Mouse (Mus musculus) embryonic facial prominence, embryonic 11.5 days (tissue): ENCODE results near the gene Il18rap. TPM values are rescaled to one million over a fixed set of nuclear protein-coding genes. Genes with fewer than 3 reads are reported as not detected.

ENCODE experiments used
- ATAC-seq: fragments of 200-750 bp; cut with Nextera tagmentation; replicated peaks from 2 replicates; pipeline ENCODE4 v1.8.0; 2017; ENCODE audit warnings: low read depth; ENCODE audit not compliant: insufficient number of reproducible peaks, low FRiP score, low TSS enrichment
- DNase-seq: peaks from one replicate; pipeline ENCODE4 v3.0.0-alpha.2; 2015; ENCODE audit warnings: low spot score
- H3K27ac ChIP-seq: fragments of 300-500 bp; sonication (generic); replicated peaks from 2 replicates; pipeline ENCODE4 v1.5.1; 2014; ENCODE audit warnings: mild to moderate bottlenecking, low read depth, low read length, control low read depth
- H3K27me3 ChIP-seq: fragments of 300-500 bp; sonication (generic); 2 replicates; pipeline ENCODE4 v1.6.1; 2014; ENCODE audit warnings: mild to moderate bottlenecking, low read length, moderate library complexity, mixed read lengths; ENCODE audit not compliant: control insufficient read depth, insufficient read depth
- H3K36me3 ChIP-seq: fragments of 300-500 bp; sonication (generic); replicated peaks from 2 replicates; pipeline ENCODE4 v1.6.1; 2014; ENCODE audit warnings: low read depth, mild to moderate bottlenecking, low read length, moderate library complexity, mixed read lengths; ENCODE audit not compliant: control insufficient read depth, insufficient read depth
- H3K4me1 ChIP-seq: fragments of 300-500 bp; sonication (generic); 2 replicates; pipeline ENCODE4 v1.6.1; 2014; ENCODE audit warnings: low read length, mixed read lengths; ENCODE audit not compliant: control insufficient read depth, insufficient read depth
- H3K4me2 ChIP-seq: fragments of 300-500 bp; sonication (generic); 2 replicates; pipeline ENCODE4 v1.6.1; 2014; ENCODE audit warnings: low read depth, mild to moderate bottlenecking, control low read depth, low read length, moderate library complexity
- H3K4me3 ChIP-seq: fragments of 300-500 bp; sonication (generic); 2 replicates; pipeline ENCODE4 v1.5.1; 2014; ENCODE audit warnings: low read depth, low read length, control low read depth
- H3K9ac ChIP-seq: fragments of 300-500 bp; sonication (generic); replicated peaks from 2 replicates; pipeline ENCODE4 v1.6.1; 2014; ENCODE audit warnings: mild to moderate bottlenecking, control low read depth, low read length
- H3K9me3 ChIP-seq: fragments of 300-500 bp; sonication (generic); replicated peaks from 2 replicates; pipeline ENCODE4 v1.6.1; 2016; ENCODE audit warnings: mild to moderate bottlenecking, low read length, inconsistent platforms, mixed read lengths; ENCODE audit not compliant: control insufficient read depth
- WGBS: fragments of 180-500 bp; shearing (Covaris S2); extraction: QIAGEN DNeasy Blood & Tissue Kit; methylation state at CpG from one replicate; pipeline ENCODE4 v1.1.7; 2014; 5-methylcytosine and 5-hydroxymethylcytosine counted together
- polyA plus RNA-seq: library from polyadenylated mRNA; unstranded; fragments of >200 nt; fragmentation: Nextera tagmentation; extraction: Ambion mirVana; gene quantifications from 2 replicates; pipeline ENCODE4 v1.2.1, GENCODE M21; 2014

Il18rap gene
- polyA plus RNA-seq, 1 experiment from 2014 or later: 0.14 TPM

DNA sequence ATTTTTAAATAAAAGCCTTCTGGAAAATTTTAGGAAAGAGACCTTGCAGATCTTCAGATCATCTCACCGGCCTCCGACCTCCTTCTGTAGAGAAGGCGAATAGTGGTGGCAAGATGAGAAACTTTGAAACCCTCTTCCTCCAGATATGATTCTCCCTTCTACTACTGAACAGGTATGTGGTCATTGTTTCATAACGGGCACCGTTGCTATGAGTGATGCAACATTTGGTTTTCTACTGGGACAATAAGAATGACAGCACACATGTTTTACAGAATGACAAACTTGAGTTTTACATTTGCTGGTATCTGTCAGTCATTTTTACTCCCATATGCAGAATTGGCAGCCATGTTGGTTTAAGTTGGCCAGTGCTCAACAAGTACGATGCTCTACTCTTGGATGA, 1.2 kb downstream of the Il18rap start:
- no peak for ATAC-seq
- Histone ChIP-seq H3K27me3 (no peaks in the 10 kb centered on the region), H3K9ac (no peak overlapping the region), H3K4me2 (no peak overlapping the region), H3K36me3 (no peaks in the 10 kb centered on the region), H3K4me1 (no peaks in the 10 kb centered on the region), H3K27ac (no peak overlapping the region), H3K4me3 (no peak overlapping the region), H3K9me3 (no peaks in the 10 kb centered on the region)
- WGBS: 96% methylated on average over 6 of the region's 6 CpGs
- no peak for DNase-seq

DNA sequence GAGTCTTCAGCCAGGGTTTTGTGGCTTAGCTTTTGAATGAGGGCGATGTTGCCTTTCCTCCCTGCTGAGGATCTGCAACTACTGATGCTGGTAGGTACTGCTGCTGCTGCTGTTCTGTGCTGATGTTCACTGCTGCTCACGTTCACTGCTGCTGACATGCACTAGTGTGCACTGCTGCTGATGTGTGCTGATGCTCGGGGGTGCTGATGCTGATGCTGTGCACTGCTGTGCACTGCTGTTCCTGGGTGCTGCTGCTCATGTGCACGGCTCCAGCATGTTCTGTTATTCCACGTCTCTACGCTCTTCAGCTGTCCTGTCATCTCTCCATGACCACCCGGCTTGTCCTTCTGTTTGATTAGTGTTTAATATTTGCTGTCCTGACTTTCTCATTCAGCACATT, 7.8 kb downstream of the Il18rap start:
- no peak overlapping the region for H3K4me2 ChIP-seq
- H3K27ac ChIP-seq: no peak overlapping the region
- no peak for DNase-seq
- 84% methylated on average over 7 of the region's 7 CpGs for WGBS
- H3K36me3 ChIP-seq: no peaks in the 10 kb centered on the region
- no peaks in the 10 kb centered on the region for H3K9me3 ChIP-seq
- no peaks in the 10 kb centered on the region for H3K27me3 ChIP-seq
- no peak overlapping the region for H3K9ac ChIP-seq
- ATAC-seq: no peak
- H3K4me1 ChIP-seq: no peaks in the 10 kb centered on the region
- H3K4me3 ChIP-seq: no peak overlapping the region

DNA sequence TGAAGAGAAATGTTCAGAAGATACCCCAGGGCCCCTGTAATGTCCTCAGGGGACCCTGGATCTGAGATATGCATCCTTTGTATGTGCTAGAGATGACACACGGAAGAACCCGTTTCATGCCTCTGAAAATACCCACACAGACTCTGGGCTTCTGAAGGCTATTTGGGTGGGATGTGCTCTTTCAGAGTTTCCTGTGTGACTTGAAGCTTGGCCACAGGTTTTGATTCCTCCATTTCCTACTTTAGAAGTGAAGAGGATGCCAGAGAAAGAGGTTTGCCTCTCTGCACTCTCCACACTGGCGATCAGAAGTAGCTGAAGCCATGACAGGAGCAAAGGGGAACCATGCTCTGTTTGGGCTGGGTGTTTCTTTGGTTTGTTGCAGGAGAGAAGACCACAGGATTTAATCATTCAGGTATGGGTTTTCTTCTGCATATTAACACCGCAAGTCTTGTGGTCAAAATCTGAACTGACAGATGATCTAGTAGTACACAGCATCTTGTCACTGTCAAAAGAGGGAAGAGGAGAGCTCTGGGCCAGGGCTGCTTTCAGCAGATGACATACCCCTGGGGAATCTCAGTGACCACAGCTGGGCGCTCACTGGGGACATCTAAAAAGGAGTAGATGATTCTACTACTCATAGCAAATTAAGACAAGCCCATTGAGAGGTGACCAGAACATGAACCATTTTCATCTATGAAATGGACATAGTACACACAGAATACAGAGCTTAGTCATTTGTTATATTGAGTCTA, 9.0 kb downstream of the Il18rap start:
- 85% methylated on average over 5 of the region's 5 CpGs for WGBS
- ATAC-seq (no peak), DNase-seq (no peak)
- H3K4me3 ChIP-seq: no peak overlapping the region
- H3K4me1 ChIP-seq: no peaks in the 10 kb centered on the region
- H3K27ac ChIP-seq: no peak overlapping the region
- H3K4me2 ChIP-seq: no peak overlapping the region
- no peak overlapping the region for H3K9ac ChIP-seq
- no peaks in the 10 kb centered on the region for H3K36me3 ChIP-seq
- H3K9me3 ChIP-seq: no peaks in the 10 kb centered on the region
- H3K27me3 ChIP-seq: no peaks in the 10 kb centered on the region

DNA sequence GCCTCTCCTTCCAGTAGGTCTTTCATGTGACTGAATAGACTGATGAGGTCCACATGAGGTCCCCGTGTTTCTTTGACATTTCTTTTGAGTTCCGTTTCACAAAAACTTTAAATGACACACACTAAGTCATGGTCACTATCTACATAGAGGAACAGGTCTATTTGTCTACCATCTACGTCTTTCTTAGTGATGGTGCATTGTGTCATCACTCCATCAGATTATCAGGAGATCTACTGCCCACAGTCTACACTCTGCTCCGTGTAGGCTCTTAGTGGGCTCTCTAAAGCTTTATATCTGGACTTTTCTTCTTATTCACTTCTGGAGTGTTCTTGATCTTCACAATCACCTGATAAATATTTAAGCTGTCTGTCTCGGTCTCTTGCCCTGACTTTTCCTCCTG, 14.1 kb downstream of the Il18rap start:
- DNase-seq (no peak), ATAC-seq (no peak)
- Histone ChIP-seq H3K4me2 (no peak overlapping the region), H3K4me1 (no peaks in the 10 kb centered on the region), H3K27me3 (no peaks in the 10 kb centered on the region), H3K9me3 (no peaks in the 10 kb centered on the region), H3K4me3 (no peak overlapping the region), H3K27ac (no peak overlapping the region), H3K36me3 (no peaks in the 10 kb centered on the region), H3K9ac (no peak overlapping the region)
- 90% methylated on average over 5 of the region's 5 CpGs for WGBS

DNA sequence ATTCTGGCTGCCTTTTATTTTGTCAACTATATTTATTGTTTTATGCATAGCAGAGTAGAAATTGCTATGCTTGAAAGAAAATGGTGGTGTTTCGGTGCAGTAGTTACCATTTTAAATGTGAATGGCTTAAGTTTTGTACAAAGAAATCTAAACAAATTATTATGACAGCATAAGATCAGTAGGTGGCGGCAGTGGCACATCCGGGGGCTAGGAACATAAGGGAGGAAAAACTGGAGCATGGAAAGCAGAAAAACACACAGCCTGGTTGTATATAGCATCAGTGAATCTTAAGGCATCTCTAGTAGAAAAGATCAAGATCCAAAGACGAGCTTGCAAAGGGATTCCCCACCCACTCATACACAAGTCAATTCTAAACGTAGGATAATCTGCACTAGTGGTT, 22.4 kb downstream of the Il18rap start:
- no peaks in the 10 kb centered on the region for H3K4me1 ChIP-seq
- no peak overlapping the region for H3K9ac ChIP-seq
- DNase-seq (no peak), ATAC-seq (no peak)
- H3K4me3 ChIP-seq: no peak overlapping the region
- no peak overlapping the region for H3K4me2 ChIP-seq
- H3K27ac ChIP-seq: no peak overlapping the region
- no peaks in the 10 kb centered on the region for H3K9me3 ChIP-seq
- WGBS: 77% methylated on average over 5 of the region's 5 CpGs
- H3K27me3 ChIP-seq: no peaks in the 10 kb centered on the region
- no peaks in the 10 kb centered on the region for H3K36me3 ChIP-seq

DNA sequence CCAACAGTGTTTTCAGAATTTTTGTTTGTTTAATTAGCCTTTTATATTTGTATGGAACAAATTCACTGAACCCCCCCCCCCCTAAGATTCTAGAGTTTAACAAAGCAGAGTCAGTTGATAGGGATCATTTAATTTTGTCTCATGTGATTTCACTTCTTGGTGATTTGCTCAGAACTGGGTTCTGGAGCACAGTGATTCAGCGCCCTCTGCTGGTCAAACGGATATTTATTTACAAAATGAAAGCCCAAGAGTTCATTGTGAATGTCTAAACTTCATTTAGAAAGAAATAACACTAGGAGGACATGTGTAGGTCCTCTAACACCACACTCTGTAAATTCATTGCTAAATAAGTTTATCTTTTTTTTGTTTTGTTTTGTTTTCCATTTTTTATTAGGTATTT, 29.5 kb downstream of the Il18rap start:
- no peak overlapping the region for H3K27ac ChIP-seq
- H3K9me3 ChIP-seq: no peaks in the 10 kb centered on the region
- no peak overlapping the region for H3K4me3 ChIP-seq
- DNase-seq (peak; percentile 89), ATAC-seq (no peak)
- WGBS: 1% methylated on average over 2 of the region's 2 CpGs
- H3K4me1 ChIP-seq: no peaks in the 10 kb centered on the region
- no peak overlapping the region for H3K4me2 ChIP-seq
- H3K27me3 ChIP-seq: no peaks in the 10 kb centered on the region
- H3K36me3 ChIP-seq: no peaks in the 10 kb centered on the region
- no peak overlapping the region for H3K9ac ChIP-seq

DNA sequence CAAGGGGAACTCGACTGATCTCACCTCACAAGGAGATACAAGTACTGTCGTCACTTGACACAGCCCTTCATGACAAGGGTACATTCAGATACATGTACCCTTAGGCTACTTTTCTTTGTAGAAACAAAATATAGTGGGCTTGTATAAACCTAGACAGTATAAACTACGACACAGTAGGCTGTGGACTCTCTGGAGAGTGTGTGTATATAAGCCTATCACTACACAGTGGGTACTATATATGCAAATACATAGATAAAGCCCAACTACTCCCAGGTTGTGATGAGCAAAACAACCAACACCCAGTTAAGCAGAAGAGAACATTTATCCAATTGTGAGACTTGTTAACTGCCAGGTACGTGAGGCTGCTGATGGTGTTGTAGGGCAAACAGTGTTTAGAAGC, 31.5 kb downstream of the Il18rap start:
- no peak overlapping the region for H3K4me2 ChIP-seq
- no peaks in the 10 kb centered on the region for H3K36me3 ChIP-seq
- 84% methylated on average over 4 of the region's 4 CpGs for WGBS
- H3K4me1 ChIP-seq: no peaks in the 10 kb centered on the region
- no peaks in the 10 kb centered on the region for H3K27me3 ChIP-seq
- H3K4me3 ChIP-seq: no peak overlapping the region
- DNase-seq: no peak
- ATAC-seq: no peak
- no peak overlapping the region for H3K27ac ChIP-seq
- no peaks in the 10 kb centered on the region for H3K9me3 ChIP-seq
- H3K9ac ChIP-seq: no peak overlapping the region

DNA sequence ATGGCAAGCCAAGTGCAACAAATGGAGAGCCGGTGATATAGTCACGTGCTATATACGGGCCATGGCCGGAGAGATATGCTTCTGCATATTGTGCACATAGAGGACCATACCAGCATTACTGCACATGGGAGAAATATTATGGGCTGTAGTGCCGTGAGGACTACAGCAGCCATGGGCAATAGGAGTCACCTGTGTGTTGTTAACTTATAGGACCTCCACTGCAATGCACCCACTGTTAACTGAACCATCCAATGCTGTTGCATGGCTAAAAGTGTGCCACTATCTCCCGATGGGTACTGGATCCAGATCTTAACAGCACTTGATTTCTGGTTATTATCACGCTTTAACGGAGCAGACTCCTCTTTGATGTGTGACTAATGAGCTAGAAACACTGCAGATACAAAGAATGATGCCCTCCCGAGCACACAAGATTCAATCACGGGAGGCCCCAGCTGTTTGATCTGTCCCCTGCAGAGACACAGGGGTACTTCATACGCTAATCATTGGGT, 32.0 kb downstream of the Il18rap start:
- H3K4me3 ChIP-seq: no peak overlapping the region
- H3K9ac ChIP-seq: no peak overlapping the region
- H3K27me3 ChIP-seq: no peaks in the 10 kb centered on the region
- no peaks in the 10 kb centered on the region for H3K9me3 ChIP-seq
- no peaks in the 10 kb centered on the region for H3K4me1 ChIP-seq
- no peak for ATAC-seq
- no peaks in the 10 kb centered on the region for H3K36me3 ChIP-seq
- H3K27ac ChIP-seq: no peak overlapping the region
- 80% methylated on average over 11 of the region's 11 CpGs for WGBS
- no peak for DNase-seq
- H3K4me2 ChIP-seq: no peak overlapping the region
